Mouse (Mus musculus): ENCODE data around the gene Selenbp1.

DNA sequence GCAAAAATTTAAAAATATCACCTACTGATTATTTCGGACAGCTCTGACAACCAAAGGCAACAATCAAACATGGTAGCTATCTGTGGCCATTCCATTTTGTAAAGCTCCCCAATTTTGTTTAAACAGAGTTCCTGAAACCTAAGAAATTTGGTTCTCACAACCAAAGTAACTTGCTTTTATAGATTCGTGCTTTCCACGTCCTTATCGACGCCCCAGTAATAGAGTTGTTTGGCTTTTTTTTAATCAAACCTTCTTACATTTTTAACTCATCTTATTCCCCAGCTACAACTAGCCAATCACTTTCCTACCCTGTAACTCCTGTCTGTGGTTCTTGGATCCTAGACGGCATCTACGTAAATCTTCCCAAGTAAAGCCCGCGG is 20.5 kb downstream of the Selenbp1 start:
- TF ChIP-seq POLR2A (IDR thresholded peaks at IDR 0.05; ENCODE audit: low read depth, low read length), result no peak
- no peak for TF ChIP-seq EP300 (IDR thresholded peaks at IDR 0.05; ENCODE audit: low read length)
- TF ChIP-seq BHLHE40 (IDR thresholded peaks at IDR 0.05; ENCODE audit: low read depth, low read length), result no peak
- no peak for TF ChIP-seq CTCF (conservative IDR thresholded peaks at IDR 0.05 in 1 of 2, IDR thresholded peaks at IDR 0.05 in 1 of 2; ENCODE audit: low read depth in 2 of 2, low read length in 2 of 2)
- no peak for TF ChIP-seq MAFK (IDR thresholded peaks at IDR 0.05; ENCODE audit: insufficient replicate concordance, low read length)
- TF ChIP-seq CHD1 (IDR thresholded peaks at IDR 0.05; ENCODE audit: low read depth, low read length), result no peak
- no peak for TF ChIP-seq MEF2A (IDR thresholded peaks at IDR 0.05; ENCODE audit: borderline replicate concordance, low read depth, low read length)
- TF ChIP-seq MAZ (IDR thresholded peaks at IDR 0.05; ENCODE audit: low read depth, low read length), result no peak
- TF ChIP-seq ZKSCAN1 (IDR thresholded peaks at IDR 0.05; ENCODE audit: borderline replicate concordance, low read depth, low read length), result no peak

Data from CH12.LX (cell line).